Mouse (Mus musculus): ENCODE results near the gene Fcrlb. TPM values are rescaled to one million over a fixed set of nuclear protein-coding genes. Genes with fewer than 3 reads are reported as not detected.

Gene Fcrlb
- polyA plus RNA-seq, 1 experiment from 2014 or later: not detected

GRCm38 (mm10) chr1:170907456-170908191 is 5.1 kb downstream of the Fcrlb start:
- under 1% methylated on average over 71 of the region's 71 CpGs for WGBS
- Histone ChIP-seq H3K36me3 (no peaks in the 10 kb centered on the region), H3K27me3 (peaks cover 60% of the 10 kb centered on the region), H3K4me3 (replicated peaks) (peak overlapping the region; percentile 57), H3K27ac (no peak overlapping the region), H3K9ac (replicated peaks) (peak overlapping the region; percentile 58), H3K4me2 (peak overlapping the region; percentile 98), H3K9me3 (no peaks in the 10 kb centered on the region), H3K4me1 (replicated peaks) (peaks cover 15% of the 10 kb centered on the region)
- peak; percentile 37; the same call in 1 of the 2 replicates for ATAC-seq (ENCODE audit: insufficient number of reproducible peaks, insufficient read depth, low FRiP score, low TSS enrichment, low read depth)

GRCm38 (mm10) chr1:170907111-170907455 is 5.7 kb downstream of the Fcrlb start:
- H3K27me3 ChIP-seq: peaks cover 64% of the 10 kb centered on the region
- WGBS: 18% methylated on average over 11 of the region's 11 CpGs
- H3K36me3 ChIP-seq: no peaks in the 10 kb centered on the region

GRCm38 (mm10) chr1:170903485-170903884 is 9.3 kb downstream of the Fcrlb start:
- H3K4me1 ChIP-seq (replicated peaks): peaks cover 14% of the 10 kb centered on the region
- peaks cover 58% of the 10 kb centered on the region for H3K27me3 ChIP-seq
- no peak for ATAC-seq (ENCODE audit: insufficient number of reproducible peaks, insufficient read depth, low FRiP score, low TSS enrichment, low read depth)

More at GRCm38 (mm10) chr1:170907111-170907455, 5.7 kb downstream of the Fcrlb start:
- H3K4me2 ChIP-seq: peak overlapping the region; percentile 98
- H3K9ac ChIP-seq (replicated peaks): peak overlapping the region; percentile 58
- H3K4me3 ChIP-seq (replicated peaks): peak overlapping the region; percentile 57
- peaks cover 15% of the 10 kb centered on the region for H3K4me1 ChIP-seq (replicated peaks)
- no peak overlapping the region for H3K27ac ChIP-seq
- no peak for ATAC-seq (ENCODE audit: insufficient number of reproducible peaks, insufficient read depth, low FRiP score, low TSS enrichment, low read depth)
- no peaks in the 10 kb centered on the region for H3K9me3 ChIP-seq

GRCm38 (mm10) chr1:170901536-170902238 is 11.1 kb downstream of the Fcrlb start:
- 32% methylated on average over 10 of the region's 10 CpGs for WGBS
- Histone ChIP-seq H3K27me3 (peaks cover 44% of the 10 kb centered on the region), H3K27ac (no peak overlapping the region), H3K9ac (replicated peaks) (no peak overlapping the region), H3K36me3 (no peaks in the 10 kb centered on the region), H3K9me3 (no peaks in the 10 kb centered on the region), H3K4me1 (replicated peaks) (no peaks in the 10 kb centered on the region), H3K4me3 (replicated peaks) (0 out of 2 replicates have a peak overlapping the region, but pooled peaks have one; percentile 15), H3K4me2 (no peak overlapping the region)
- ATAC-seq (ENCODE audit: insufficient number of reproducible peaks, insufficient read depth, low FRiP score, low TSS enrichment, low read depth): 0 out of 2 replicates have a peak, but pooled peaks have one; percentile 27

More at GRCm38 (mm10) chr1:170903485-170903884, 9.3 kb downstream of the Fcrlb start:
- Histone ChIP-seq H3K9ac (replicated peaks) (no peak overlapping the region), H3K9me3 (no peaks in the 10 kb centered on the region), H3K4me2 (no peak overlapping the region), H3K27ac (no peak overlapping the region), H3K4me3 (replicated peaks) (no peak overlapping the region), H3K36me3 (no peaks in the 10 kb centered on the region)
- 80% methylated on average over 5 of the region's 5 CpGs for WGBS

GRCm38 (mm10) chr1:170900799-170901467 is 11.8 kb downstream of the Fcrlb start:
- H3K4me1 ChIP-seq (replicated peaks): no peaks in the 10 kb centered on the region
- H3K9me3 ChIP-seq: no peaks in the 10 kb centered on the region
- no peak overlapping the region for H3K27ac ChIP-seq
- H3K36me3 ChIP-seq: no peaks in the 10 kb centered on the region
- no peak overlapping the region for H3K4me3 ChIP-seq (replicated peaks)
- ATAC-seq (ENCODE audit: insufficient number of reproducible peaks, insufficient read depth, low FRiP score, low TSS enrichment, low read depth): peak; percentile 59; the same call in 1 of the 2 replicates
- WGBS: 31% methylated on average over 10 of the region's 10 CpGs
- H3K9ac ChIP-seq (replicated peaks): no peak overlapping the region
- no peak overlapping the region for H3K4me2 ChIP-seq
- H3K27me3 ChIP-seq: peaks cover 37% of the 10 kb centered on the region

GRCm38 (mm10) chr1:170898413-170899075 is 14.2 kb downstream of the Fcrlb start:
- no peak overlapping the region for H3K9ac ChIP-seq (replicated peaks)
- H3K4me1 ChIP-seq (replicated peaks): no peaks in the 10 kb centered on the region
- no peaks in the 10 kb centered on the region for H3K36me3 ChIP-seq
- peaks cover 23% of the 10 kb centered on the region for H3K27me3 ChIP-seq
- WGBS: 77% methylated on average over 16 of the region's 16 CpGs
- H3K4me2 ChIP-seq: no peak overlapping the region
- ATAC-seq (ENCODE audit: insufficient number of reproducible peaks, insufficient read depth, low FRiP score, low TSS enrichment, low read depth): no peak
- H3K4me3 ChIP-seq (replicated peaks): no peak overlapping the region
- no peak overlapping the region for H3K27ac ChIP-seq
- no peaks in the 10 kb centered on the region for H3K9me3 ChIP-seq

- ATAC-seq (ENCODE audit: insufficient number of reproducible peaks, insufficient read depth, low FRiP score, low TSS enrichment, low read depth): no peak
- H3K4me3 ChIP-seq (replicated peaks): no peak overlapping the region
- no peak overlapping the region for H3K4me2 ChIP-seq
- peaks cover 17% of the 10 kb centered on the region for H3K27me3 ChIP-seq
- no peaks in the 10 kb centered on the region for H3K4me1 ChIP-seq (replicated peaks)
- no peak overlapping the region for H3K9ac ChIP-seq (replicated peaks)
- H3K27ac ChIP-seq: no peak overlapping the region
- H3K36me3 ChIP-seq: no peaks in the 10 kb centered on the region
- 82% methylated on average over 5 of the region's 5 CpGs for WGBS
- H3K9me3 ChIP-seq: no peaks in the 10 kb centered on the region
Measured at GRCm38 (mm10) chr1:170896651-170897281, 16.0 kb downstream of the Fcrlb start.

- ATAC-seq (ENCODE audit: insufficient number of reproducible peaks, insufficient read depth, low FRiP score, low TSS enrichment, low read depth): no peak
- no peaks in the 10 kb centered on the region for H3K36me3 ChIP-seq
- H3K9me3 ChIP-seq: no peaks in the 10 kb centered on the region
- WGBS: 68% methylated on average over 9 of the region's 9 CpGs
- H3K4me3 ChIP-seq (replicated peaks): no peak overlapping the region
- no peak overlapping the region for H3K4me2 ChIP-seq
- no peaks in the 10 kb centered on the region for H3K4me1 ChIP-seq (replicated peaks)
- H3K27me3 ChIP-seq: peaks cover 16% of the 10 kb centered on the region
- H3K27ac ChIP-seq: no peak overlapping the region
- H3K9ac ChIP-seq (replicated peaks): no peak overlapping the region
Measured at GRCm38 (mm10) chr1:170894603-170895602, 17.8 kb downstream of the Fcrlb start.

- H3K9me3 ChIP-seq: no peaks in the 10 kb centered on the region
- 74% methylated on average over 1 of the region's 1 CpGs for WGBS
- no peak for ATAC-seq (ENCODE audit: insufficient number of reproducible peaks, insufficient read depth, low FRiP score, low TSS enrichment, low read depth)
- H3K27ac ChIP-seq: no peak overlapping the region
- H3K36me3 ChIP-seq: no peaks in the 10 kb centered on the region
- no peak overlapping the region for H3K9ac ChIP-seq (replicated peaks)
- H3K4me1 ChIP-seq (replicated peaks): no peaks in the 10 kb centered on the region
- no peak overlapping the region for H3K4me3 ChIP-seq (replicated peaks)
- no peak overlapping the region for H3K4me2 ChIP-seq
- peaks cover 7% of the 10 kb centered on the region; the same call in 1 of the 2 replicates for H3K27me3 ChIP-seq
Measured at GRCm38 (mm10) chr1:170892279-170892678, 20.5 kb downstream of the Fcrlb start.

GRCm38 (mm10) chr1:170891646-170892045 is 21.1 kb downstream of the Fcrlb start:
- no peak overlapping the region for H3K4me3 ChIP-seq (replicated peaks)
- H3K27ac ChIP-seq: no peak overlapping the region
- H3K4me2 ChIP-seq: no peak overlapping the region
- ATAC-seq (ENCODE audit: insufficient number of reproducible peaks, insufficient read depth, low FRiP score, low TSS enrichment, low read depth): no peak
- H3K4me1 ChIP-seq (replicated peaks): no peaks in the 10 kb centered on the region
- no peaks in the 10 kb centered on the region for H3K9me3 ChIP-seq
- H3K36me3 ChIP-seq: no peaks in the 10 kb centered on the region
- H3K27me3 ChIP-seq: peaks cover 7% of the 10 kb centered on the region; the same call in 1 of the 2 replicates
- 56% methylated on average over 2 of the region's 2 CpGs for WGBS
- no peak overlapping the region for H3K9ac ChIP-seq (replicated peaks)

Measured in limb, embryonic 12.5 days (tissue).